Mouse (Mus musculus): Measurements from ENCODE around the gene Ndc80.
"Not testable (repeated sequence)": the region's sequence is repeated elsewhere in the genome, so short reads cannot be mapped to it uniquely, and the experiment has no call there.

The Ndc80 gene

GRCm38 (mm10) chr17:71479381-71479901, 47.2 kb downstream of the Ndc80 start:
- DNase-seq (ENCODE audit: low read depth, low spot score) = peak; percentile 52

GRCm38 (mm10) chr17:71477481-71477880, 49.2 kb downstream of the Ndc80 start:
- DNase-seq (ENCODE audit: low read depth, low spot score) = no peak

GRCm38 (mm10) chr17:71476346-71477020, 50.2 kb downstream of the Ndc80 start:
- no peak for DNase-seq (ENCODE audit: low read depth, low spot score)

GRCm38 (mm10) chr17:71475705-71476089, 51.0 kb downstream of the Ndc80 start:
- peak; percentile 73 for DNase-seq (ENCODE audit: low read depth, low spot score)

- peak; percentile 92 for DNase-seq (ENCODE audit: low read depth, low spot score)
Observed at GRCm38 (mm10) chr17:71474762-71475704, 51.6 kb downstream of the Ndc80 start, which contains the start of gene Smchd1. Gene Smchd1, minus strand, starts transcription at chr17:71475343.

GRCm38 (mm10) chr17:71474128-71474527, 52.5 kb downstream of the Ndc80 start:
- no peak for DNase-seq (ENCODE audit: low read depth, low spot score)

GRCm38 (mm10) chr17:71471261-71471660, 55.4 kb downstream of the Ndc80 start:
- no peak for DNase-seq (ENCODE audit: low read depth, low spot score)

- DNase-seq (ENCODE audit: low read depth, low spot score) = no peak
Observed at GRCm38 (mm10) chr17:71460312-71460711, 66.3 kb downstream of the Ndc80 start.

GRCm38 (mm10) chr17:71459818-71460217, 66.8 kb downstream of the Ndc80 start, which contains the start of gene Gm4707:
Gene Gm4707, minus strand, starts transcription at chr17:71459918.
- DNase-seq (ENCODE audit: low read depth, low spot score) = no peak

- DNase-seq (ENCODE audit: low read depth, low spot score) = not testable (repeated sequence)
Observed at GRCm38 (mm10) chr17:71457361-71457760, 69.3 kb downstream of the Ndc80 start.
